Mouse (Mus musculus) liver, embryonic 14.5 days (tissue): ENCODE data around the gene Kctd21.

Experiments
- CTCF ChIP-seq: IDR thresholded peaks from 2 replicates; pipeline ENCODE4 v1.5.1; 2016; ENCODE audit warnings: antibody characterized with exemption, low read depth, control low read depth
- EP300 ChIP-seq: IDR thresholded peaks from 2 replicates; pipeline ENCODE4 v1.6.1; 2016; ENCODE audit warnings: antibody characterized with exemption, low read depth

- TF ChIP-seq CTCF (no peak), EP300 (no peak)
Measured at GRCm38 (mm10) chr7:97298943-97299342, 33.2 kb upstream of the Kctd21 start.
